Mouse (Mus musculus) neural tube, embryonic 11.5 days (tissue): Measurements from ENCODE around the gene Foxl1. TPM values are rescaled to one million over a fixed set of nuclear protein-coding genes. Genes with fewer than 3 reads are reported as not detected.
A peak's percentile ranks its signal among the peaks of the same experiment; 100 is the strongest.

Experiments used
- ATAC-seq: fragments of 200-750 bp; cut with Nextera tagmentation; 2 replicates; pipeline ENCODE4 v1.8.0; 2017; ENCODE audit warnings: moderate number of reproducible peaks, mild to moderate bottlenecking, moderate TSS enrichment, moderate library complexity; ENCODE audit not compliant: insufficient read depth, low FRiP score, low TSS enrichment
- DNase-seq: peaks from one replicate; pipeline ENCODE4 v3.0.0-alpha.2; 2015; ENCODE audit warnings: low spot score
- H3K27ac ChIP-seq: fragments of 300-500 bp; sonication (generic); 2 replicates; pipeline ENCODE4 v1.5.1; 2014; ENCODE audit warnings: low read depth, mild to moderate bottlenecking, low read length
- H3K27me3 ChIP-seq: fragments of 300-500 bp; sonication (generic); 2 replicates; pipeline ENCODE4 v1.6.1; 2014; ENCODE audit warnings: mild to moderate bottlenecking, low read length, mixed read lengths; ENCODE audit not compliant: control insufficient read depth, insufficient read depth
- H3K36me3 ChIP-seq: fragments of 300-500 bp; sonication (generic); 2 replicates; pipeline ENCODE4 v1.6.1; 2014; ENCODE audit warnings: mild to moderate bottlenecking, low read length, moderate library complexity, mixed read lengths; ENCODE audit not compliant: control insufficient read depth, insufficient read depth
- H3K4me1 ChIP-seq: fragments of 300-500 bp; sonication (generic); 2 replicates; pipeline ENCODE4 v1.6.1; 2014; ENCODE audit warnings: low read length, mixed read lengths; ENCODE audit not compliant: control insufficient read depth, insufficient read depth
- H3K4me2 ChIP-seq: fragments of 300-500 bp; sonication (generic); 2 replicates; pipeline ENCODE4 v1.6.1; 2014; ENCODE audit warnings: low read depth, mild to moderate bottlenecking, moderate library complexity
- H3K4me3 ChIP-seq: fragments of 300-500 bp; sonication (generic); 2 replicates; pipeline ENCODE4 v1.5.1; 2014; ENCODE audit warnings: low read depth, low read length
- H3K9ac ChIP-seq: fragments of 300-500 bp; sonication (generic); 2 replicates; pipeline ENCODE4 v1.6.1; 2014; ENCODE audit warnings: mild to moderate bottlenecking, low read length
- H3K9me3 ChIP-seq: fragments of 300-500 bp; sonication (generic); 2 replicates; pipeline ENCODE4 v1.6.1; 2016; ENCODE audit warnings: low read length; ENCODE audit not compliant: control insufficient read depth
- WGBS: fragments of 180-500 bp; shearing (Covaris S2); extraction: QIAGEN DNeasy Blood & Tissue Kit; methylation state at CpG from one replicate; pipeline ENCODE4 v1.1.7; 2014; 5-methylcytosine and 5-hydroxymethylcytosine counted together
- polyA plus RNA-seq: library from polyadenylated mRNA; unstranded; fragments of >200 nt; fragmentation: Nextera tagmentation; extraction: Ambion mirVana; gene quantifications from 2 replicates; pipeline ENCODE4 v1.2.1, GENCODE M21; 2014

Gene Foxl1
- 1.1 and 1.3 TPM in 2 replicates for polyA plus RNA-seq

- WGBS, result under 1% methylated on average over 42 of the region's 43 CpGs
Measured at GRCm38 (mm10) chr8:121127756-121128375, at the start of gene Foxl1. Gene Foxl1, plus strand, starts transcription at chr8:121127940.

DNA sequence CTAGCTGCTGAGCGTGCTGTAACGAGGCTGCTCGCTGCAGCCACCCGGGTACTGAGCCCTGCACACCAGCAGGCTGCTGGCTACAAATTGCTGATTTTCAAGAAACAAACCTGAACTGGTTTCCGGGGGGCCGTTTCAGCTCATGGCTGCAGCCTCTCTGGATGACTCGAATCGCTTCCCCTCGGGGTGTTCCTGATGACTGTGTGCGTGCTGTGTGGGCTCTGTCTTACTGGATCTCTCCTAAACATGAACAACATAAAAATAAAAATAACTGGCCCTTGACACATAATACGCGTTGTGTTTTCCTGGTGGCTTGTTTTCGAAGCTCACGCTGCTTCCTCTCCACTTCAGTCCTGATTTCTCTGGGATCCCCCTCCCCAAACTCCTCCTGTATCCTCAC is 49.0 kb upstream of the Foxl1 start:
- Histone ChIP-seq H3K9me3 (no peaks in the 10 kb centered on the region), H3K36me3 (no peaks in the 10 kb centered on the region), H3K9ac (no peak overlapping the region), H3K4me3 (no peak overlapping the region), H3K27ac (no peak overlapping the region), H3K4me2 (no peak overlapping the region), H3K4me1 (peaks cover 3% of the 10 kb centered on the region; the same call in 1 of the 2 replicates), H3K27me3 (peaks cover 95% of the 10 kb centered on the region)
- DNase-seq, result no peak
- no peak for ATAC-seq
- 2% methylated on average over 14 of the region's 14 CpGs for WGBS

More at GRCm38 (mm10) chr8:121127756-121128375, at the start of gene Foxl1:
- Histone ChIP-seq H3K4me1 (peaks cover 8% of the 10 kb centered on the region), H3K9me3 (no peaks in the 10 kb centered on the region), H3K27ac (no peak within 1 kb of the TSS), H3K27me3 (peaks cover 75% of the 10 kb centered on the region), H3K4me2 (peak within 1 kb of the TSS; percentile 22), H3K4me3 (peak within 1 kb of the TSS; percentile 19), H3K36me3 (no peaks in the 10 kb centered on the region), H3K9ac (peak within 1 kb of the TSS; percentile 32; the same call in 1 of the 2 replicates)
- DNase-seq (peak; percentile 36), ATAC-seq (no peak)

DNA sequence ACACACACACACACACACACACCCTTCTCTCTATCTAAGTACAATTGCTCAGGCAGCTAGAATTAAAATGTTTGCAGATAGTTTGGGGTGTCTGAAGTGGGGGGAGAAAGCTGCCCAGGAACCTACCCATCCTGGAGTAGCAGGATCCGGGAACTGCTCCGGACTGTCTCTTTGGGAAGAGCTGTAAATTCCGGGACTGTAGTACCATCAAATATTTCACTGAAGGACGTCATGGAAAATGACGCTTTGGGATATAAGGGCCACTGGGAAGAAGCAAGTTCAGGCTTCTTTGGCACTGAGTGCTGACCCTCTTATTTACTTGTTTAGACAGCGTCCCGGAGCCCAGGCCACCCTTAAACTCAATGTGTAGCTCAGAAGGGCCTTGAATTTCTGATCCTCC is 48.5 kb upstream of the Foxl1 start:
- Histone ChIP-seq H3K4me2 (no peak overlapping the region), H3K4me1 (peaks cover 5% of the 10 kb centered on the region), H3K36me3 (no peaks in the 10 kb centered on the region), H3K27ac (no peak overlapping the region), H3K9ac (no peak overlapping the region), H3K4me3 (no peak overlapping the region), H3K9me3 (no peaks in the 10 kb centered on the region), H3K27me3 (peaks cover 95% of the 10 kb centered on the region)
- ATAC-seq, result no peak
- 2% methylated on average over 7 of the region's 7 CpGs for WGBS
- no peak for DNase-seq

DNA sequence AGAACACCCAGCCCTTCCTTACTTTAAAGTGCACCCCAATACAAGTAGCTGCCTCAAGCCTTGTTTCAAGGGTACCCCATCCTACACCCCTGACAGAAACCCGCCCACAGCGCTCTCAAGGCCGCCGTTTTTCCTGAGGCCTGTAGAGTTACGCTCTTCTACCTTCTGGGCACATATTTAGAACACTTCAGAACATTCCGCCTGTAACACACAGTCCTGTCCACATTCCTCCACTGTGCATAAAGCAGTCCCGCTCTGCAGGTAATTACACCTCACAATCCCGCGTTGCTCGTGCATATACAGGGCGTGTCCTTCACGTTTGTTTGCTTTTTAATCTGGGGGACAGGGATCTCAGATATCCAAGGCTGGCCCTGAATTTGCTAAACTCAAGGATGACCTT is 47.8 kb upstream of the Foxl1 start:
- no peak for DNase-seq
- H3K9me3 ChIP-seq, result no peaks in the 10 kb centered on the region

DNA sequence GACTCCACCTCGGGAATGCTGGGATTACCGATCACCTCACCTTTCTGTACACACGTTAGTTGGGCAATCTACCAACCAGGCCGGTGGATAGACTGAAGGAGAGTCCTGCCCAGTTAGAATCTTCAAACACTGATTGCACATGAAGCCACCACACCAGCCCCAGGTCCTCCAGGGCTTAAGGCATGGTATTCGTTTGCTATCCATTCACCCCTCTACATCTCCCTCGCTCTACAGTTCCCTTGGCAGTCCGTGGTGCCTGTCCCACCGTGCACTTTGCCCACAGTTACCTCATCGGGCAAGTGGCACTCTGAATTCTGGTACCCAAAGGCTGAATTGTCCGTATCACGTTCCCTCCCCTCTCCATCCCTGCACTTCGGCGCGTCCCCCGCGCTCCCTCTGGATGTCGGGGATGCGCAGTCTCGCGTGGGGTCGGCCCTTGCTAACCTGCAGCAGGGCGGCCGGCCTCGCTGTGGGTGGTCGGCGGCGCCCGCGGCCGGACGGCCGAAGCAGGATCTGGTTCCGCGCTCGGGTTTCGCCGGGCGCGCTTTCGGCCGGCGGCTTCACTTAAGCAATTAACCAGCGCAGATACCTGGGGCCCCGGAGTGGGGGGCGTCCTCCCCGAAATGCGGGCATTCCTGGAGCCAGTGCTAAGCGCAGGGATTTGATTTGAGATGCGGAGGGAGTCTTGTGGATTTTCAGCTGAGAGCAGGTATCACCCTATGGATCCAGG is 47.2 kb upstream of the Foxl1 start:
- Histone ChIP-seq H3K9ac (no peak overlapping the region), H3K4me1 (peaks cover 12% of the 10 kb centered on the region), H3K27ac (no peak overlapping the region), H3K4me3 (no peak overlapping the region), H3K36me3 (no peaks in the 10 kb centered on the region), H3K4me2 (no peak overlapping the region), H3K27me3 (peaks cover 99% of the 10 kb centered on the region), H3K9me3 (no peaks in the 10 kb centered on the region)
- WGBS, result under 1% methylated on average over 49 of the region's 49 CpGs
- ATAC-seq, result no peak
- no peak for DNase-seq

More for the DNA sequence above, 47.8 kb upstream of the Foxl1 start:
- H3K9ac ChIP-seq, result no peak overlapping the region
- no peaks in the 10 kb centered on the region for H3K36me3 ChIP-seq
- H3K27ac ChIP-seq, result no peak overlapping the region
- H3K27me3 ChIP-seq, result peaks cover 95% of the 10 kb centered on the region
- peaks cover 12% of the 10 kb centered on the region for H3K4me1 ChIP-seq
- no peak overlapping the region for H3K4me3 ChIP-seq
- WGBS, result 3% methylated on average over 12 of the region's 12 CpGs
- no peak for ATAC-seq
- no peak overlapping the region for H3K4me2 ChIP-seq

- WGBS, result 1% methylated on average over 7 of the region's 7 CpGs
- no peak overlapping the region for H3K4me3 ChIP-seq
Measured at GRCm38 (mm10) chr8:121081398-121081797, 46.3 kb upstream of the Foxl1 start.

GRCm38 (mm10) chr8:121082218-121083092 is 45.3 kb upstream of the Foxl1 start:
- no peaks in the 10 kb centered on the region for H3K36me3 ChIP-seq
- H3K27me3 ChIP-seq, result peaks cover 99% of the 10 kb centered on the region
- under 1% methylated on average over 56 of the region's 57 CpGs for WGBS
- H3K9me3 ChIP-seq, result no peaks in the 10 kb centered on the region
- H3K4me3 ChIP-seq, result peak overlapping the region; percentile 13; the same call in 1 of the 2 replicates
- no peak overlapping the region for H3K27ac ChIP-seq
- no peak overlapping the region for H3K9ac ChIP-seq
- H3K4me2 ChIP-seq, result peak overlapping the region; percentile 75; the same call in 1 of the 2 replicates
- no peak for ATAC-seq
- peaks cover 12% of the 10 kb centered on the region for H3K4me1 ChIP-seq
- no peak for DNase-seq

More at GRCm38 (mm10) chr8:121081398-121081797, 46.3 kb upstream of the Foxl1 start:
- ATAC-seq (no peak), DNase-seq (no peak)
- no peaks in the 10 kb centered on the region for H3K9me3 ChIP-seq
- no peaks in the 10 kb centered on the region for H3K36me3 ChIP-seq
- peaks cover 12% of the 10 kb centered on the region for H3K4me1 ChIP-seq
- no peak overlapping the region for H3K4me2 ChIP-seq
- H3K9ac ChIP-seq, result no peak overlapping the region
- no peak overlapping the region for H3K27ac ChIP-seq
- H3K27me3 ChIP-seq, result peaks cover 99% of the 10 kb centered on the region

DNA sequence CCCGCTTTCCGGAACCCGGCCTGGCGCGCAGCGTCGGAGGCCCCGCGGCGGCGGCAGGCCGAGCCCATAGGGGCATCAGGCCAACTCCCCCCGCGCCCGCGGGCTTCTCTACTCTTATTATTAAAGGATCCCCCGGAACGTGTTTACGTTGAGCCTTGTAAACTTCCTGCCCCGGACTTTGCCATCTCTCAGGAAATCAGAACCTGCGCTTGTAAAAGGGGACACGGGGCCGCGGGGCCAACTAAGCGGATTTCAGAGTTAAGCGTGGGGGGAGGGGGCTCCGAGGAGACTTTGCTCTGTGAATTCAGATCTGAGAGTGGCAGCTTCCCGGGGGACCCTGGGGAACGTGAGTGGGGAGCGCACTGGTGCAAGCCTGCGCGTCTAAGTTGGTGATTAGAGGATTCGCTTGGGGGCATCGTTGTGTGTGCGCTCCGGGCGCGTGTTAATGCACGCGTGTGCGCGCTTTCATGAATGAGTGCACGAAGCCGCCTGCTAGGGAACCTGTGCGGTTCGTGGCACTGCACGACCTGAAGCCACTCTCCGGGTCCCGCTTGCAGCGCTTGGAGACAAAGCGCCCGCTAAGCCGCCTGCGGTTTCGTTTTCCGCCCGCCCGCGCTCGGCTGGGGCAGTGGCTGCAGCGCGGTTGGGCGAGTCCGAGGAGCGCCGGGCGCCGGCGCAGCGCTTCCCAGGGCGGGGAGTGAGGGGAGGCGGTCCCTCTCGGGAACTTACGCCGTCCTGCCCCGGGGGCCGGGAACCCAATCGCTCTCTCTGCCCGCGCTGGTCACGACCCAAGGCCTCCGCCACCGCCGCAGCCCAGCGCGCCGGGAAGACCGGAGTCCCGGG is 44.4 kb upstream of the Foxl1 start:
- H3K9ac ChIP-seq, result no peak overlapping the region; the same call in 1 of the 2 replicates
- no peak for ATAC-seq

More for the DNA sequence above, 44.4 kb upstream of the Foxl1 start:
- H3K4me1 ChIP-seq, result peaks cover 12% of the 10 kb centered on the region
- DNase-seq, result peak; percentile 79
- H3K4me2 ChIP-seq, result peak overlapping the region; percentile 75
- peak overlapping the region; percentile 41 for H3K4me3 ChIP-seq
- H3K27me3 ChIP-seq, result peaks cover 99% of the 10 kb centered on the region
- no peak overlapping the region for H3K27ac ChIP-seq
- H3K9me3 ChIP-seq, result no peaks in the 10 kb centered on the region
- no peaks in the 10 kb centered on the region for H3K36me3 ChIP-seq
- under 1% methylated on average over 86 of the region's 89 CpGs for WGBS
